Mouse (Mus musculus) small intestine, adult 10 weeks (tissue): Measurements from ENCODE around the gene Casp12. TPM values are rescaled to one million over a fixed set of nuclear protein-coding genes. Genes with fewer than 3 reads are reported as not detected.

Experiments
- polyA plus RNA-seq: library from polyadenylated mRNA; stranded (reverse); fragments of 350-450 nt; fragmentation: Illumina TruSeq; extraction: RNeasy Lipid Tissue Mini Kit (QIAGEN cat#74804); gene quantifications from one replicate; pipeline ENCODE4 v1.2.3, GENCODE M21; 2014; ENCODE audit warnings: low replicate concordance

Gene Casp12
- 28.3 TPM for polyA plus RNA-seq

DNA sequence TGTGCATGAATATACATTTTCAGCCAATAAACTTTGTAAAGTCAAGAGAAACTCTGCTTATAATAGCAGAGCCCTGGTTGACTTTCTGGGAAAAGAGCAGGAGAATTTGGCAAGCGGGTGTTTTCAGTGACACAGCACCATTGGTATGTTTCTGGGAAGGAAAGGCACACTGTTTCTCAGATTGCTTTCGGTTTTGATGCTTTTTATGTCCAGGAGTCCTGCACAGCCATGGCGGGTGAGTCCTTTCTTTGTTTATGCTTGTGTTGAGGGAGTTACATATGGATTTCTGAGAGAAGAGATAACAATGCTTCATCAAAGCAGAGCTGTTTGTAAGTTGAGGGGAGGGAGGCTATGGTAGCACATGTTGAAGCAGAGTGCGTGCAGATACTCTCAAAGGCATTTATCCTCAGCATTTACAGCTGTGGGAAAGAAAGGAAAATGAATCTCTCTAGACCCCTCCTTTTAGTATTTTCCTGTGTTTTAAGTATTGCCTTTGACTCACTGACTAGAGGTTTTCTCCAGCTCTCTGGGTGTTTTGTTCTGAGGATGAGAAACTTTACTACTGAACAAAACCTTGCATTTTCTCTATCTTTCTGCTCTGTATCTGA lies at the start of gene Casp12:
Gene Casp12 (plus strand): TSS at position 140 of the 608 bp plus-strand sequence.

DNA sequence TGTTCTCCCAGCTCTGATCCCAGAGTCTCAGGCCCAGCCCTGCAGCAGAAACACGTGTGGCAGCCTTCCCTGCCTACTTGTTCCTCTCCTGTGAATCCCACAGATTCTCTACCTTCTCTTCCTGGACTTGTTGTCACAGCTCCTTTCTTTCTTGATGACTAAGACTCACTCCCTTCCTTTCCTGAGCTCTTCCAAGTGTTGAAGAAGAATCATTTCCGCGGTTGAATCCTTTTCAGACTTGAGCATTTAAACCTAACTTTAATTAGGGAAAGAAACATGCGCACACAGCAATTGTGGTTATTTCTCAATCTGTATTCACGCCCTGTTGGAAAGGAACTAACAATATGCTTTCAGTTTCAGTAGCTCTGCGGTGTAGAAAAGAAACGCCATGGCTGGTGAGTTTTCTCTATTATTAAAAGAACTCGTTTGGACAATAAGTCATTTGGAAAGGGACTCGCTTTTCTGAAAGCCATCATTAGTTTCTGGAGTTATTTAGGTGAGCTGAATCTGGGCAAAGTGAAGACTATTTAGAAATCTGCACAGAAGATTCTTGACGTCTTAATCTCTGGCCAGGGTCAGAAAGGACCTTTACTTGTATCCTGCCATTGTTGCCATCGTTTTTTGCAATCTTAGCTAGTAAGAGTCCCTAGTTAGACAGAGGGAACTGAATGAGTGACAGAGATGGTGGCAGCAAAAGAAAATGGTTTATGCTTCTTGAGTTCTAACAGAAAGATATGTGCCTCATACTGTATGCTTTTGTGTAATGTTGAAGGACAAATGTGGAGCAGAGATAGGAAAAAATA lies 46.7 kb upstream of the Casp12 start, which contains the start of gene Casp1:
Gene Casp1 (plus strand): TSS at position 189 of the 803 bp plus-strand sequence.

GRCm38 (mm10) chr9:5308561-5308960 lies 36.7 kb upstream of the Casp12 start, which contains the start of gene Casp4:
TSS of gene Casp4 (plus strand) at chr9:5308828.

Other genes starting within 250 kb of the Casp12 start
- gene Casp1, start 46.9 kb upstream of the Casp12 start, polyA plus RNA-seq: 829 TPM
- 55.2 TPM for gene Casp4, start 36.6 kb upstream of the Casp12 start, polyA plus RNA-seq